Mouse (Mus musculus): ENCODE measurements at regions not wholly inside any gene's neighbourhood (a gene's known extent, or its start where the extent isn't known, plus 50 kb on each side); places are given as distances from the start of the nearest gene placed in this dataset.
"Not testable (repeated sequence)": the region's sequence is repeated elsewhere in the genome, so short reads cannot be mapped to it uniquely, and the experiment has no call there.

GRCm38 (mm10) chr16:42440822-42441221 lies 100.4 kb upstream of the Gap43 start:
- in situ Hi-C loops (cut with MboI; ENCODE audit: unreplicated experiment in 2 of 2), result no loop called here

GRCm38 (mm10) chr16:42431529-42431928 lies 91.1 kb upstream of the Gap43 start:
- in situ Hi-C loops (cut with MboI; ENCODE audit: unreplicated experiment in 2 of 2), result no loop called here

- in situ Hi-C loops (cut with MboI; ENCODE audit: unreplicated experiment in 2 of 2), result no loop called here
Observed at GRCm38 (mm10) chr16:42416673-42417072, 76.2 kb upstream of the Gap43 start.

- in situ Hi-C loops (cut with MboI; ENCODE audit: unreplicated experiment in 2 of 2), result not testable (repeated sequence)
Observed at GRCm38 (mm10) chr16:42412031-42412430, 71.6 kb upstream of the Gap43 start.

GRCm38 (mm10) chr16:42396596-42396995 lies 56.1 kb upstream of the Gap43 start:
- in situ Hi-C loops (cut with MboI; ENCODE audit: unreplicated experiment in 2 of 2), result no loop called here

All from v-Abl transformed pro-B cells (cell line).